Mouse (Mus musculus) MN1 (cell line): ENCODE measurements around the gene Tcaf2.

ENCODE experiments used
- DNase-seq: peaks from one replicate; pipeline ENCODE4 v3.0.0-alpha.2; 2016; ENCODE audit warnings: low spot score

Gene Tcaf2

DNA sequence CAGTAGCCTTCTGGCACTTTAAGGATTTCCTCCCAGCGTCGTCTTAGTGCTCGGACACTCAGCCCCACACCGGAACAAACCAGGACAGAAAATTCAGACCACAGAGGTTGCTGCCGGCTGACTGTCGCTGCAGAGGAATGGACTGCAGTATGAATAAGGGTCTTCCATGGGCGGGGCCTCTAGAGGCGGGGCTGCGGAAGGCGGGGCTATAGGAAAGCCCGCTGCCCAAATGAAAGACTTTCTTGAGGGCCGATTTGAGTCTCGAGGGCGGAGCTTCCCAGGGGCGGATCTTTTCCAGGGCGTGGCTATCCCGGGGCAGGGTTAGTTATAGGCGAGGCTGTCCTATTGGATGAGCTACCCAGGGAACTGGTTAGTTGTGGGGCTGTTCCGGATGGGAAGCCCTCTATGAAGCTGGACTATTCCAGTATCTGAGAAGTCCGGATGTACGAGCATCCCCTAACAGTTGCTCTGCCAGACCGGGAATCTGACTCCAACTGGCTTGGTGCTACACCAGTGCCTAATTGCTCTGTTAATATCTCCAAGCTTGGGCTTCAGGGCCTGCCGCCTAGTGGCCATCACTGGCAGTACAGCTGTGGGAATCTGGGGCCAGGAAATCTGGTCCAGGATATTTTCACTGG is at the start of gene Tcaf2:
Gene Tcaf2 (minus strand): TSS at position 343 of the 638 bp plus-strand sequence.
- DNase-seq, result no peak

- DNase-seq, result peak; percentile 87
These were observed 47.6 kb upstream of the Tcaf2 start for GRCm38 (mm10) chr6:42692517-42693190.

DNA sequence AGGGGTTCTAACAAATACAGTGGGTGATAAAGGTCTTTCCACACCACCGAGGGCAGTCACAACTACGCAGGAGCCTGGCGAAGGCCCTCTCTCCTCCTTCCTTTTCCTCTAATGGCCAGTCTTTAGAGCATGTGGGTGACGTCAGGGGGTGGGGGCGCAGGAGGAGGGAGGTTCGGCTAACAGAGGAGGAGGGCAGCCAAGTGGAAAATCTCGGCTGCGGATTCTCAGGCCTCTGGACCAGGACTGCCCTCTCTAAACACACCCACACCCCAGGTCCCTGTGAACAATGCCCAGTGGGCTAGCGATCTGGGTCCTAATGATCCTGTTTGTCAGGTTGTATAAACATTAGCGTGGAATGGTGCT is 47.1 kb upstream of the Tcaf2 start:
- peak; percentile 79 for DNase-seq

GRCm38 (mm10) chr6:42689761-42690160 is 44.7 kb upstream of the Tcaf2 start:
- no peak for DNase-seq

GRCm38 (mm10) chr6:42687907-42688306 is 42.9 kb upstream of the Tcaf2 start:
- DNase-seq, result no peak

- DNase-seq, result no peak
These were observed 35.0 kb upstream of the Tcaf2 start for GRCm38 (mm10) chr6:42680077-42680476.

- DNase-seq, result no peak
These were observed 31.0 kb upstream of the Tcaf2 start for GRCm38 (mm10) chr6:42676011-42676410.

DNA sequence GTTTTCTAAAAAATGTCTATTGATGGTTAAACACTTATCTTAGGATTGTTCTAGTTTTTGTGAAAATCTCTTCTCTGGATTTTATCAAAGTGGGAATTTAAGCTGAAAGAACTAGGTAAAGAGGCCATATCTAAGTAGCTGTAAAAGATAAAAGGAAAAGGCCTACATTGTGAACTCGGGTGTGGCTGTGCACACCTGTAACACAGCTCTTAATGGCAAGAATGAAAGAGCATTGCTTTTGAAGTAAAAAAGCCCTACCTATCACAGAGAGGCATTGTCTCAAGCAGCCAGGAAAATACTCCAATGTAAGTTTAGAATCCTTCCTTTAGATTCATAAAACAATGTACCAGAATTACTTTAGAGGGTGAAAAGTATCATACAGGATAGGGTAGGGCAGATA is 26.7 kb upstream of the Tcaf2 start:
- DNase-seq, result no peak

DNA sequence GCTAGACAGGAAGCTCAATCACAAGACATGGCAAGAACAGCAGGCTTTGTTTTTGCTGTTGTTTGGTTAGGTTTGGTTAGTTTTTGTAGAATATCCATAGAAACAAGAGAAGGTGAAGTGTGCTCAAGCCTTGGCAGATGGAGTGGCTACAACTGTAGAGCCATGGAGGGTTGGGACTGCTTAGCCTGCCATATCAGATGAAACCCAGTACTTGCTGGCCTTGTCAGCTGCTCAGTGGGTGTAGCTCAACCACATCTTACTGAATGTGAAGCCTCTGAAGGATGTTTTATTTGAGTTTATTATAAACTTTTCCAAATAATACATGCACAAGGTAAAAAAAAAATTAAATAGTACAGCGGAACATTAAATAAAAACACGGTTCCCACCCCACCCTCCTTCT is 22.7 kb upstream of the Tcaf2 start:
- no peak for DNase-seq

DNA sequence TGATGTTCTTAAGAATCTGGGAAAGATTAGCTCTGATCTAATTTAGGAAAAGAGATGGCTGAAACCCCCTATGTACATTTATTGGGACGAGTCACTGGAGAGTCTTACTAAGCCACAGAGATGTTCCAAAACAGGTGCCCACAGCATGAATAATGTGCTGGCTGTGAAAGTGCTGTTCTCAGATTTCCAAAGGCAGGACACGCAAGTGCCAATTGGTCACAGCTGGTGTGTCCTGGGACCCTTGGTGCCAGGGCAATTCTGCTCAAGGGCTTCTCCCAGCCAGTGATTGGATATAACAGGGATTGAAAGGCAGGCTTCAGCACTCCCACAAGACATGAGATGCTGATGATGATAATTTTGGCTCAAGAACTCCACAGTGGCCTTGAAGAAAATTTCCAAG is 16.7 kb upstream of the Tcaf2 start:
- DNase-seq, result no peak

- no peak for DNase-seq
These were observed 10.7 kb downstream of the Tcaf2 start for GRCm38 (mm10) chr6:42634393-42634792.

GRCm38 (mm10) chr6:42631395-42631794 is 13.7 kb downstream of the Tcaf2 start:
- no peak for DNase-seq

- no peak for DNase-seq
These were observed 28.1 kb downstream of the Tcaf2 start for GRCm38 (mm10) chr6:42616904-42617303.

DNA sequence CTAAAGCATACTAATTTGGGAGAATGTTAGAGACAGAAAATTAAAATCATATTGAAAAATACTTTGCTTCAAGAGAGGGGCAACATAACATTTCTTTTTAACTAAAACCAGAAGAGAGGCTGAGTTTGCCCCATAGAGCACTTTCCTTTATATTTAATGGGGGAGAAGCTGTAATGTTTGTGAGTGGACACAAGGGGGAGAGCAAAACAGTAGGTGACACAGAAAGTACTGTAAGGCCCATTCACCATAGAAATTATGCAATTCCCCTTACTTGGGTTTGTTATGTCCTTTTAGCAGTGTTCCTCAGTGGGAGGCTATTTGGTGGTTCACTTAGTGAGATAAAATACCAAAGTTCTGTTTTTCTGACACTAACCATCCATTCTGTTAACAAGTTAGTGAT is 32.8 kb downstream of the Tcaf2 start:
- peak; percentile 8 for DNase-seq

DNA sequence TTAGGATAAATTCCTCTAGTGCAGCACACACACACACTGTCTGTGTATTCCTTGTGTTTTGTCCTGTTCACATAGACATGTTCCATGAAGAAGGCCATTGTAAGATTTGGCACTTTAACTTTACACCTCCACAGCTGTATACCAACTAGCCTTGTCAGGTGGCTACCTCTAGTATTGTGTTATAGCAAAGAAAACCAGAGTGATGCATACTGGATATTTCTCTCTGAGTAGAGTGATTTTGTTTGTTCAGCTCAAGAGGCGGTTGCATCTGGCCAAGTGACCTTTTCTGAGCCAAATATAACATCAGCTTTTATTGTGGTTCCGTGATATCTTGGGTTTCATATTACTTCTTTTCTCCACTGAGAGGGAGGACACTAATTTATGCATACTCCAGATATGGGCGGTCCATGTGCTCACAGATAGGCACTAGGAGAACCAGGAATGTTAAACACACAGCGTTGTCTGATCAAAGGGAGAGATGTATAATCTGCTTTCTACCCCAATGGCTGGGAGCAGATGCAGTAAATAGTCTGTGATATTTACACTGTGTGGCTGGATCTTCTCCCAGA is 34.0 kb downstream of the Tcaf2 start:
- no peak for DNase-seq

- DNase-seq, result no peak
These were observed 47.5 kb downstream of the Tcaf2 start, which contains the start of gene Tcaf3 for GRCm38 (mm10) chr6:42597592-42597991. Tcaf3 (minus strand) TSS chr6:42597692.

DNA sequence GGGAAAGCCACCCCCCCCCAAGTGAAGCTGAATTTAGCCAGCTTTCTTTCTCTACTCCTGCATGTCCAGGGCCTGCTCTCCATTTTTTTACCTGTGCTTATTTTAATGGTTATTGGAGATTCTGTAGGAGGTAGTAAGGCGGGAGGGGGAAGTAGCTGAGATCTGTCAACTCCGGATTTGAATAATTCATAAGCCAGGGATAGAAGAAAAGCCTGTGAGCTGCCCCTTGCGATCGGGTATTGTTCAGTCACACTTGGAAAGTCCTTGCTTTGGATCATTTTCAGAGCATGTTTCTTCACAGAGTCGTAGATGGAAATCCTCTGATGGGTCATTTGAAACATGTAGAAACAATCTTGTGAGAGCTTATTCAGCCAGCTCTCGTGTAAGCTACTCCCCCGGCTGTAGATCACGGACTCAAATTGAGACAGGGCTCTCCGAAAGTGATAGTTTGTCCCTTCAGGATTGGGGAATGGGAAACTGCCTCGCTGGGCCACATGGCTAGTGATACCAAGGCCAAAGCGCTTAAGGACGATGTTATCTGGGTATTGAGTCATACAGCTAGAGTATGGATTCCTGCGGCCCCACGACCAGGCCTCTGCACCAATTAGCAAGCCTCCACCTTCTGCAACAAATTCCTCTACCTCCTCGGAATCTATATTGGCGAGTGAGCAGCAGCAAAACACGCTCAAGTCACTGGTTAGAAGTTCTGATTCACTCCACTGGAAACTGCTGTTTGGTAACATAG is 51.7 kb downstream of the Tcaf2 start:
- DNase-seq, result no peak

DNA sequence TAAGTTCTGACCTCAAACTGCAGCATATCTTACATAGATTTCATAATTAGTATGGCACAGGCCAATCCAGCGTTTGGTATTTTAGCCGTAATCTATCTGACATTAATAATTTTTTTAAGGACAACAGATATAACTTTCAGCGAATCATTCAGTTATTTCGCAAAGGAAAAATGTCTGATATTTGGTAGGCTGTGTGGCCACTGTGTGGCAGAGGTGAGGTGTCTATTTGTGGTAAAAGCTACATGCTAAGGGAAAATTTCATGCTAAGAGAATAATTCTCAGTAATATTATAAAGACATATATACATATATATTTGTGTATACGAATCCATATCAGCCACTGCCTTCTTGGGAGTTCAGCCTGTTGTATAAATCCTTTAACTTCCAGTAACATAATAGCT is 58.5 kb downstream of the Tcaf2 start:
- no peak for DNase-seq

DNA sequence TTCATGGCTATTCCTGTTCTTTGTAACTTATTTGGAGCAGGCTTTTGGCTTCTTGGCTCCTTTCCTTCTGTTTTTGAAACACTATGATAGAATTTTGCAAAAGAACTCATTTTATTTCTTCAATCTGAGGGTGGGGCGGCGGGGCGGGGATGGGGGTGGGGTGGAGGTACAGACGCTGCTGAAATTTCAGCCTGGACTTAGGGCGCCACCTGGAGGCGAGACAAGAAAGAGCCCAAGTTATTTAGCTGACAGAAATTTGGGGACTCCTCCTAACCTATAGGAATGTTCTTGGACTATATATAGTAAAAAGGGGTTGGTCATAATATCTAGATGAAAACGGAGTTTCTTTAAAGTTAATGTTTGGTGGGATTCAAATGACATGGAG is 61.6 kb downstream of the Tcaf2 start:
- peak; percentile 14 for DNase-seq

DNA sequence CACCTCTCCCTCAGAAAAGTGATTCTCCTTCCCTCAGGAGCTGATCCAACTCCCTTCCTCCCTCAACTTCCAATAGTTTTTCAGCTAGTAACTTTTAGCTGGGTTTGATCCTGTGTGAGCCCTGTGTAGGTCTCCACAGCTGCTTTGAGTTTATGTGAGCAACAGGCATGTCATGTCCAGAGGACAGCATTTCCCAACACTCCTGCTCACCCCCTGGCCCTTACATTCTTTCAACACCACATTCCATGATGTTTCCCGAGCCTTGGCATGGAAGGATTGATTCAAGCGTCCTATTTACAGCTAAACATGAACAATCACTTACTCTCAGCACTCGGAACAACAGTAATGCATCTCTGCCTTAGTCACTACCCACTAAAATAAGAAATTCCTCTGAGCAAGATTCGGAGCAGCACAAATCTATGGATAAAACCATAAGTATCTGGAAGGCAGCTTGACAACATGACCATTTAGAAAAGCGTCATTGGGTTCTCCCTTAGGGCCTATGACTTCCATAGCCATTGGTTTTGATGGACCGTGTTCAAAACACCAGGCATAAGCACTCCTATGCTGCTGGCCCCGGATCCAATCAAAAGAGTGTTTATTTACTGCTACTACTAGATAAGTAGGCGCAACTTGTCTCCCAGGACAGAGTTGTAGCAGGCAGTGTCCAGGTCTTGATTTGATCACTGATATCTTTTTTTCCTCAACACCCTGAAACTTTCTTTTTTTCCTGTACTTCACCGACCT is 62.1 kb downstream of the Tcaf2 start:
- DNase-seq, result no peak

- no peak for DNase-seq
These were observed 66.4 kb downstream of the Tcaf2 start for GRCm38 (mm10) chr6:42578678-42579077.

GRCm38 (mm10) chr6:42577433-42577832 is 67.6 kb downstream of the Tcaf2 start:
- no peak for DNase-seq
